Mouse (Mus musculus): Measurements from ENCODE around the gene Med26.

Gene Med26

GRCm38 (mm10) chr8:72548644-72549313, 709 bp upstream of the Med26 start:
- DNase-seq (ENCODE audit: low read depth, low spot score), result no peak

GRCm38 (mm10) chr8:72547122-72547801, 808 bp downstream of the Med26 start:
- DNase-seq (ENCODE audit: low read depth, low spot score), result no peak

GRCm38 (mm10) chr8:72539234-72539633, 8.8 kb downstream of the Med26 start:
- peak; percentile 69 for DNase-seq (ENCODE audit: low read depth, low spot score)

GRCm38 (mm10) chr8:72534888-72535287, 13.2 kb downstream of the Med26 start:
- no peak for DNase-seq (ENCODE audit: low read depth, low spot score)

- no peak for DNase-seq (ENCODE audit: low read depth, low spot score)
These were observed 16.0 kb downstream of the Med26 start for GRCm38 (mm10) chr8:72532103-72532502.

GRCm38 (mm10) chr8:72521888-72522287, 26.2 kb downstream of the Med26 start:
- DNase-seq (ENCODE audit: low read depth, low spot score), result peak; percentile 51

- no peak for DNase-seq (ENCODE audit: low read depth, low spot score)
These were observed 30.6 kb downstream of the Med26 start for GRCm38 (mm10) chr8:72517421-72517988.

- no peak for DNase-seq (ENCODE audit: low read depth, low spot score)
These were observed 34.9 kb downstream of the Med26 start for GRCm38 (mm10) chr8:72513158-72513557.

GRCm38 (mm10) chr8:72512648-72513047, 35.4 kb downstream of the Med26 start:
- no peak for DNase-seq (ENCODE audit: low read depth, low spot score)

- no peak for DNase-seq (ENCODE audit: low read depth, low spot score)
These were observed 40.6 kb downstream of the Med26 start for GRCm38 (mm10) chr8:72507505-72507904.

GRCm38 (mm10) chr8:72504637-72505314, 43.3 kb downstream of the Med26 start:
- no peak for DNase-seq (ENCODE audit: low read depth, low spot score)

- no peak for DNase-seq (ENCODE audit: low read depth, low spot score)
These were observed 43.9 kb downstream of the Med26 start for GRCm38 (mm10) chr8:72504137-72504536.

GRCm38 (mm10) chr8:72500521-72500931, 47.5 kb downstream of the Med26 start:
- DNase-seq (ENCODE audit: low read depth, low spot score), result peak; percentile 32

GRCm38 (mm10) chr8:72499521-72500284, 48.4 kb downstream of the Med26 start:
- no peak for DNase-seq (ENCODE audit: low read depth, low spot score)

GRCm38 (mm10) chr8:72498527-72498926, 49.5 kb downstream of the Med26 start:
- no peak for DNase-seq (ENCODE audit: low read depth, low spot score)

- DNase-seq (ENCODE audit: low read depth, low spot score), result no peak
These were observed 50.2 kb downstream of the Med26 start for GRCm38 (mm10) chr8:72497911-72498310.

- no peak for DNase-seq (ENCODE audit: low read depth, low spot score)
These were observed 51.9 kb downstream of the Med26 start for GRCm38 (mm10) chr8:72496217-72496616.

GRCm38 (mm10) chr8:72495411-72496111, 52.5 kb downstream of the Med26 start:
- DNase-seq (ENCODE audit: low read depth, low spot score), result peak; percentile 47

GRCm38 (mm10) chr8:72493381-72493780, 54.7 kb downstream of the Med26 start:
- no peak for DNase-seq (ENCODE audit: low read depth, low spot score)

GRCm38 (mm10) chr8:72492622-72493081, 55.4 kb downstream of the Med26 start:
- peak; percentile 99 for DNase-seq (ENCODE audit: low read depth, low spot score)
